Mouse (Mus musculus) kidney, embryonic 14.5 days (tissue): Measurements from ENCODE around the gene Drg1. TPM values are rescaled to one million over a fixed set of nuclear protein-coding genes. Genes with fewer than 3 reads are reported as not detected.
"Not testable (repeated sequence)": the region's sequence is repeated elsewhere in the genome, so short reads cannot be mapped to it uniquely, and the experiment has no call there.

Experiments used
- ATAC-seq: fragments of 200-750 bp; cut with Nextera tagmentation; 2 replicates; pipeline ENCODE4 v1.8.0; 2017; ENCODE audit warnings: moderate number of reproducible peaks, mild to moderate bottlenecking, moderate TSS enrichment, moderate library complexity; ENCODE audit not compliant: low FRiP score, low TSS enrichment
- H3K27ac ChIP-seq: fragments of 300-500 bp; sonication (generic); 2 replicates; pipeline ENCODE4 v1.5.1; 2014; ENCODE audit warnings: low read depth, mild to moderate bottlenecking, low read length, moderate library complexity, mixed read lengths
- H3K27me3 ChIP-seq: fragments of 300-500 bp; sonication (generic); 2 replicates; pipeline ENCODE4 v1.6.1; 2014; ENCODE audit warnings: mild to moderate bottlenecking, low read length; ENCODE audit not compliant: control insufficient read depth, insufficient read depth
- H3K36me3 ChIP-seq: fragments of 300-500 bp; sonication (generic); 2 replicates; pipeline ENCODE4 v1.6.1; 2014; ENCODE audit warnings: low read length, mixed read lengths; ENCODE audit not compliant: control insufficient read depth, insufficient read depth
- H3K4me1 ChIP-seq: fragments of 300-500 bp; sonication (generic); 2 replicates; pipeline ENCODE4 v1.6.1; 2014; ENCODE audit warnings: low read length, mixed read lengths; ENCODE audit not compliant: control insufficient read depth, insufficient read depth
- H3K4me2 ChIP-seq: fragments of 300-500 bp; sonication (generic); replicated peaks from 2 replicates; pipeline ENCODE4 v1.6.1; 2014; ENCODE audit warnings: low read depth, mild to moderate bottlenecking, low read length
- H3K4me3 ChIP-seq: fragments of 300-500 bp; sonication (generic); 2 replicates; pipeline ENCODE4 v1.5.1; 2014; ENCODE audit warnings: mild to moderate bottlenecking, low read length
- H3K9ac ChIP-seq: fragments of 300-500 bp; sonication (generic); 2 replicates; pipeline ENCODE4 v1.6.1; 2014; ENCODE audit warnings: low read depth, mild to moderate bottlenecking, low read length, moderate library complexity
- H3K9me3 ChIP-seq: fragments of 300-500 bp; sonication (generic); 2 replicates; pipeline ENCODE4 v1.6.1; 2016; ENCODE audit warnings: low read length; ENCODE audit not compliant: control insufficient read depth
- WGBS: fragments of 180-500 bp; shearing (Covaris S2); extraction: QIAGEN DNeasy Blood & Tissue Kit; methylation state at CpG from one replicate; pipeline ENCODE4 v1.1.7; 2014; 5-methylcytosine and 5-hydroxymethylcytosine counted together
- polyA plus RNA-seq: library from polyadenylated mRNA; unstranded; fragments of >200 nt; fragmentation: Nextera tagmentation; extraction: Ambion mirVana; gene quantifications from 2 replicates; pipeline ENCODE4 v1.2.1, GENCODE M21; 2014

Drg1 gene
- polyA plus RNA-seq, 1 experiment from 2014 or later: 249 TPM

DNA sequence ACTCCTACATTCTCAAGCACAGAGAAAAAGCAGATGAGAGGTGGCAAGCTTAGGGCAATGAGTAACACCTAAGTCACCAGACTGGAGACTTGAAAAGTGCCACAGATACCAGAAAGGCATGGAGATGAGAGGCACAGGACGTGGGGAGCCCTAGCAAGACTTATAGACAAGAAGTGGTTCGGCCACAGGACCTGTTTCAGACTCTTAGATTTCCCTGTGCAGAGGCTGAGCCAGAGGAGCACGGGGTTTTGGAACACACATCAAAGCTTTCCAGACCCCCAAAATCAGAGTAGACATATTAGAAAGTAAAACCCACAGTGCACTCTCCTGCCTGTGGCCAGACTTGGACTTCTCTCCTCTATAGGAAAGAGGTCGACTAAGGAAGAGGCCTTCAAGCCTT is 85.0 kb downstream of the Drg1 start:
- H3K4me2 ChIP-seq, ATAC-seq: not testable (repeated sequence)
- WGBS: 62% methylated on average over 4 of the region's 4 CpGs

DNA sequence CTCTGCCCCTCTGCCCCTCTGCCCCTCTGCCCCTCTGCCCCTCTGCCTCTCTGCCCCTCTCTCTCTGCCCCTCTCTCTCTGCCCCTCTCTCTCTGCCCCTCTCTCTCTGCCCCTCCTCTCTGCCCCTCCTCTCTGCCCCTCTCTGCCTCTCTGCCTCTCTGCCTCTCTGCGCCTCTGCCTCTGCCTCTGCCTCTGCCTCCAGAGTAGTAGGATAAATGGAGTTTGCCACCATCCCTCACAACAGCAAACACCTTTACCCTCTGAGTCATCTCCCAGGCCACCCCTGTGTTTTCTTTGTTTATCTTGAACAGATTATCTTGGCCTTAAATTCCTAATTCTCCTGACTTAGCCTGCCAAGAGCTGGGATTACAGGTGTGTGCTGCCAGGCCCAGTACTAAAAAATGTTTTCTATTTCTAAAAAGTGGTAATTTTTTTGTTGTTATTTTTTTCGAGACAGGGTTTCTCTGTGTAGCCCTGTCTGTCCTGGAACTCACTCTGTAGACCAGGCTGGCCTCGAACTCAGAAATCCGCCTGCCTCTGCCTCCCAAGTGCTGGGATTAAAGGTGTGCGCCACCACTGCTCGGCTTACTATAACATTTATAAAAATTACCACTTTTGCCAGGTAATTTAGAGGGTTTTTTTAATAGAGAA is 85.6 kb downstream of the Drg1 start:
- H3K27ac ChIP-seq, H3K4me3 ChIP-seq, H3K9ac ChIP-seq, H3K4me2 ChIP-seq, H3K27me3 ChIP-seq, H3K36me3 ChIP-seq, ATAC-seq, H3K4me1 ChIP-seq, H3K9me3 ChIP-seq: not testable (repeated sequence)
- 77% methylated on average over 6 of the region's 6 CpGs for WGBS

More for the DNA sequence above, 85.0 kb downstream of the Drg1 start:
- H3K27ac ChIP-seq, H3K4me3 ChIP-seq, H3K27me3 ChIP-seq, H3K9ac ChIP-seq, H3K4me1 ChIP-seq, H3K9me3 ChIP-seq, H3K36me3 ChIP-seq: not testable (repeated sequence)

DNA sequence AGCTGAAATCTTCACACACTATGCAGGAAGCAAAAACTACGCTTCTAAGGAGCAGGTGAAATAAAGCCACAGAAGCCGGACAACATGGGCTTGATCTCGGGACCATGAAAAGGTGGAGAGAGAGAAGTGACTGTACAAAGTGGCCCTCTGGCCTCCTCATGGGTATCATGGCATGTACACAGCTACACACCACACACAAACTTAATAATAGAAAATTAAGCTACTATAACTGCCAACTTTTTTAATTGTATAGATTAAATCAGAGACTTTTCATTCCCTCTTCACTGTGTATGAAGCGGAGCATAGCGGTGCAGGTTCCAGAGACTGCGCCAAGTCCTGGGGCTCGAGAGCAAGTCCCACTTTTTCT is 86.5 kb downstream of the Drg1 start:
- not testable (repeated sequence) for H3K36me3 ChIP-seq, H3K9ac ChIP-seq, H3K27me3 ChIP-seq, H3K4me2 ChIP-seq, H3K4me3 ChIP-seq, H3K27ac ChIP-seq, H3K4me1 ChIP-seq, ATAC-seq, H3K9me3 ChIP-seq
- 91% methylated on average over 7 of the region's 7 CpGs for WGBS

DNA sequence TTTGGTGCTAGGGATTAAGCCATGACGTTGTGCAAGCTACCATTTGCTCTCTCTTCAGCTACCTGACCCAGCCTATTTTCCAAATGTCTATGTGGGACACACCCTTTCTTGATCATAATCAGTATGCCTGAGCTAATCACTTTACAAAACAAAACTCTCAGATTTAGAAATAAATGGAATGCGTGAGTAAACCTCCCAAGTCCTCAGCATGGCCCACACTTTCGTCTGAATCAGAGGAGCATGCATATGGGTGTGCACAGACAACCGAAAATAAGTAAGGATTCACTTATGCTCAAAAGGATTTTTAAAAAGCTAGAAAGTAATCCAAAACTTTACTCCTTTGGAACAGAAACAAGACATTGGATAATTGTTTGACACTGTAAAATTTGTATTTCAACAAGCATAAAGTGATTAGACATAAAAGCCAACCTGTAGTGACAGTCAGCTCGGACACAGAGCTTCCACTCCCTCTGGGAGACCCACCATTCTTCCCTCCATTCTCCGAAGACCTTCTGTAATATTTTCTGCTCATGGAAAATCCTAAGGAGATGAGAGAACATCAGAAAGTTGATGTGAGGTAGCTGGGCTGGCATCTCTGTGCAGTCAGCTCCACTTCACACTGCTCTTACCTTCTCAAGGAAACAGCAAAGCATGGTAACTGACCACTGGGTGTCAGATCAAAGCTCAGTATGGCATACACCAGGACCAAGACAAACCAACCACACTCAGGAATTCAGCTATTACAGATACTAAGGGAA is 87.1 kb downstream of the Drg1 start:
- not testable (repeated sequence) for H3K4me3 ChIP-seq, ATAC-seq
- 84% methylated on average over 6 of the region's 6 CpGs for WGBS

DNA sequence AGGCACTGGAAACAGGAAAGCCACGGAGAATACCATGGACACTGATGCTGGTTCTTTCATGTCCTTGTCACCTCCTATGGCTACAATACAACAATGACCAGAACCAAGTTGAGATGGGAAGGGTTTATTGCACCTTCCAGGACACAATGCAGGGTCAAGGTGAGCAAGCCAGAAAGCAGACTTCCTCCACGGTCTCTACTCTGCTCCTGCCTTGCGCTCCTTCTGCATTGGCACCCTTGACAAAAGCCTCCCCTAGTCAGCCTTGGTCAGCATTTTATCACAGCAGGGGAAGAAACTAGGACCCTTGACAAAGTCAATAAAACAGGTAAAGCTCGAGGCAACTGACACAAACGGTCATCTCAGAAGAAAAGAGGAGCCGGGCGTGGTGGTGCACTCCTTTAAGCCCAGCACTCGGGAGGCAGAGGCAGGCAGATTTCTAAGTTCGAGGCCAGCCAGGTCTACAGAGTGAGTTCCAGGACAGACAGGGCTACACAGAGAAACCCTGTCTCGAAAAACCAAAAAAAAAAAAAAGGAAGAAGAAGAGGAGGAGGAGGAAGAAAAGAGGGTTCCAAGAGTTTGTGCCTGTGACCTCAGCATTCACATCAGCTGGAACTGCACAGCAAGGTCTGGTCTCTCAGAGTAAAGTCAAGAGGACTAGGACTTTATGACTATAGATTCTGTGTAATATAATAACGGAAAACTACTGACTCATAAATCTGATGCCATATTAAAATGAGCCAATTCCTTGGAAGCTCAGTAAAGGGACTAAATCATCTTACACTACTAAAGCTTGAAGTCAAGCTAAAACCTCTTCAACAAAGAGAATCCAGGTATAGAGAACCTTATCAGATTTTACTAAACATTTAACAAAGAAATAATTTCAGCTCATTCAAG is 92.5 kb downstream of the Drg1 start:
- not testable (repeated sequence) for H3K9ac ChIP-seq, H3K27me3 ChIP-seq, H3K27ac ChIP-seq, H3K4me3 ChIP-seq, H3K4me2 ChIP-seq, H3K36me3 ChIP-seq, H3K9me3 ChIP-seq, H3K4me1 ChIP-seq
- 85% methylated on average over 11 of the region's 11 CpGs for WGBS
- peak; percentile 61 for ATAC-seq

More for the DNA sequence above, 87.1 kb downstream of the Drg1 start:
- H3K9me3 ChIP-seq, H3K27me3 ChIP-seq, H3K9ac ChIP-seq, H3K36me3 ChIP-seq, H3K4me1 ChIP-seq, H3K27ac ChIP-seq, H3K4me2 ChIP-seq: not testable (repeated sequence)

DNA sequence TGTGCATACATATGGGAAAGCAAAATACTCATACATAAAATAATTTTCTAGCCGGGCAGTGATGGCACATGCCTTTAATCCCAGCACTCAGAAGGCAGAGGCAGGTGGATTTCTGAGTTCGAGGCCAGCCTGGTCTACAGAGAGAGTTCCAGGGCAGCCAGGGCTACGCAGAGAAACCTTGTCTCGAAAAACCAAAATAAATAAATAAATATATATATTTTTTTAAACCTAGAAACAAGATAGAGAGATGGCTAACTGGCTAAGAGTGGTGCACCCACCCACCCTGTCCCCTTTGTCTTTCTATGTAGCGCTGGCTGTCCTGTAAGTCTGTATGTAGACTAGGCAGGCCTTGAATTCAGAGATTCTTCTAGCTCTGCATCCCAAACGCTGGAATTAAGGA is 93.7 kb downstream of the Drg1 start:
- 40% methylated on average over 3 of the region's 6 CpGs for WGBS
- H3K4me1 ChIP-seq, H3K36me3 ChIP-seq, H3K4me2 ChIP-seq, H3K27me3 ChIP-seq, H3K9ac ChIP-seq, H3K9me3 ChIP-seq, H3K27ac ChIP-seq, H3K4me3 ChIP-seq, ATAC-seq: not testable (repeated sequence)

DNA sequence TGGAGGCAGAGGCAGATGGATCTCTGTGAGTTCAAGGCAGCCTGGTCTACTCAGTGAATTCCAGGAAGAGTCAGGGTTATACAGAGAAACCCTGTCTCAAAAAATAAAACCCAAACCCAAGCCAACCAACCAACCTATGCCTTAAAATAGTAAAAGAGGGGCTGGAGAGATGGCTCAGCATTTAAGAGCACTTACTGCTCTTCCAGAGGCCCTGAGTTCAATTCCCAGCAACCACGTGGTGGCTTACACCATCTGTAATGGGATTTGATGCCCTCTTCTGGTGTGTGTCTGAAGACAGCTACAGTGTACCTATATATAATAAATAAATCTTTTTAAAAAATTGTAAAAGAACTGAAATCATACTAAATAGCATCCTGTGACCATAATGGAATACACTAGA is 94.3 kb downstream of the Drg1 start:
- not testable (repeated sequence) for H3K4me3 ChIP-seq, ATAC-seq, H3K4me2 ChIP-seq, H3K27me3 ChIP-seq, H3K4me1 ChIP-seq, H3K27ac ChIP-seq, H3K9me3 ChIP-seq, H3K9ac ChIP-seq, H3K36me3 ChIP-seq
- 73% methylated on average over 1 of the region's 1 CpGs for WGBS

DNA sequence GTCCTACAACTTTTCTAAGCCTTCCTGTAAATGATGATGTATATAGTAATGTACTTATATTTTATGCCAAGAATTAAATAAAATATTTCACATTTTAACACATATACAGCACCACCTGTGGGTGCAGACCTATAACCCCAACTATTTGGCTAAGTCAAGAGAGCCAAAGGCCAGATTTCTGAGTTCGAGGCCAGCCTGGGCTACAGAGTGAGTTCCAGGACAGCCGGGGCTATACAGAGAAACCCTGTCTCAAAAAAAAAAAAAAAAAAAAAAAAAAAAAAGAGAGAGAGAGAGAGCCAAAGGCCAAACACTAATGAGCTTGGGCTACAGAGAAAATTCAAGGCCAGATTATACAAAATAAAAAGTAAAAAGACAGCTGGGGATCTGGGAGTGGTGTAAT is 97.2 kb downstream of the Drg1 start:
- H3K4me1 ChIP-seq, H3K9ac ChIP-seq, H3K27me3 ChIP-seq, H3K27ac ChIP-seq, H3K36me3 ChIP-seq, H3K4me2 ChIP-seq, H3K4me3 ChIP-seq, H3K9me3 ChIP-seq: not testable (repeated sequence)
- 80% methylated on average over 2 of the region's 2 CpGs for WGBS
- ATAC-seq: peak; percentile 56

DNA sequence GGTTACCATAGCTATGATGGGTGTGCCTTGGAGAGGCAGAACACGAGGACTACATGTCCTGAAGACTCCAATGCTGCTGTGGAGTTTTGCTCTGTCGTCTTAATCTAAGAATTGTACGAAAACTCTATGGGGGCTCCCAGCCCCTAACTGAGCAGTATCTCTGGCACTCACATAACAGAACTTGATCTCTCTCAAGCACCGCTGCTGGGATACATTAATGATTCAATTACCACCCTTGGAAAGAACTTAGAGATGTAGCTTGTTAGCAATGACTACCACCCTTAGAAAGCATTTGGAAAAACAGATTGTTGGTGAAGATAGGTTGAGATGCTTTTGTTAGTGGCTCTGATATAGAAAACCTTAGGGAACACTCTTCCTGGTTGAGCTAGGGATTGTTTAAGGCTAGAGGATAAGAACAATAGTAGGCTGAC is 98.6 kb downstream of the Drg1 start:
- not testable (repeated sequence) for H3K9ac ChIP-seq, H3K9me3 ChIP-seq, H3K4me1 ChIP-seq, H3K27ac ChIP-seq, H3K4me3 ChIP-seq, H3K27me3 ChIP-seq, H3K36me3 ChIP-seq, H3K4me2 ChIP-seq
- 67% methylated on average over 4 of the region's 4 CpGs for WGBS
- 0 out of 2 replicates have a peak, but pooled peaks have one; percentile 1 for ATAC-seq
